Mouse (Mus musculus): ENCODE data around the gene Arhgap28. TPM values are rescaled to one million over a fixed set of nuclear protein-coding genes. Genes with fewer than 3 reads are reported as not detected.

Gene Arhgap28
- polyA plus RNA-seq, 1 experiment from 2014 or later = 70.4 TPM

DNA sequence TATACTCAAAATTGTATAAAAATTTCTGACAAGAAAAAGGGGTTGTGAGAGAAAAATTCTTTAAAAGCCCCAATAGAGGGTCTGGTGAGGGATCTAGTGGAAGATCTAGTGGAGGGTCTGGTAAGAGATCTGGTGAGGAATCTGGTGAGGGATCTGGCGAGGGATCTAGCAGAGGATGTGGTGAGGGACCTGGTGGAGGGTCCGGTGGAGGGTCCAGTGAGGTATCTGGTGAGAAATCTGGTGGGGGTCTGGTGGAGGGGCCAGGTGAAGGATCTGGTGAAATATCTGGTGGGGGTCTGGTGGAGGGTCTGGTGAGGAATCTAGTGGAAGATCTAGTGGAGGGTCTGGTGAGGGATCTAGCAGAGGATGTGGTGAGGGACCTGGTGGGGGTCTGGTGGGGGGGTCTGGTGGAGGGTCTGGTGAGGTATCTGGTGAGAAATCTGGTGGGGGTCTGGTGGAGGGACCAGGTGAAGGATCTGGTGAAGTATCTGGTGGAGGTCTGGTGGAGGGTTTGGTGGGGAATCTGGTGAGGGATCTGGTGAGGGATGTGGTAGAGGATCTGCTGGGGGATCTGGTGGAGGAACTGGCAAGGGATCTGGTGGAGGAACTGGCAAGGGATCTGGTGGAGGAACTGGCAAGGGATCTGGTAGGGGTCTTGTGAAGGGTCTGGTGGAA, 10.4 kb downstream of the Arhgap28 start:
- ATAC-seq (ENCODE audit: insufficient read depth) = no peak
- 88% methylated on average over 2 of the region's 2 CpGs for whole genome bisulfite sequencing
- H3K36me3 ChIP-seq (ENCODE audit: insufficient read depth) = peaks cover 7% of the 10 kb centered on the region; the same call in 1 of the 2 replicates
- no peak overlapping the region for H3K9ac ChIP-seq
- no peak for DNase-seq
- H3K4me1 ChIP-seq (ENCODE audit: insufficient read depth) = peaks cover 37% of the 10 kb centered on the region
- H3K4me2 ChIP-seq = no peak overlapping the region
- H3K9me3 ChIP-seq (ENCODE audit: low read depth, low read length) = no peaks in the 10 kb centered on the region
- no peak overlapping the region for H3K27ac ChIP-seq (ENCODE audit: low read depth)
- TF ChIP-seq CTCF (IDR thresholded peaks at IDR 0.05; ENCODE audit: low read depth) = no peak
- H3K4me3 ChIP-seq (ENCODE audit: low read depth, low read length) = no peak overlapping the region
- H3K27me3 ChIP-seq (ENCODE audit: insufficient read depth, low read length) = no peaks in the 10 kb centered on the region

DNA sequence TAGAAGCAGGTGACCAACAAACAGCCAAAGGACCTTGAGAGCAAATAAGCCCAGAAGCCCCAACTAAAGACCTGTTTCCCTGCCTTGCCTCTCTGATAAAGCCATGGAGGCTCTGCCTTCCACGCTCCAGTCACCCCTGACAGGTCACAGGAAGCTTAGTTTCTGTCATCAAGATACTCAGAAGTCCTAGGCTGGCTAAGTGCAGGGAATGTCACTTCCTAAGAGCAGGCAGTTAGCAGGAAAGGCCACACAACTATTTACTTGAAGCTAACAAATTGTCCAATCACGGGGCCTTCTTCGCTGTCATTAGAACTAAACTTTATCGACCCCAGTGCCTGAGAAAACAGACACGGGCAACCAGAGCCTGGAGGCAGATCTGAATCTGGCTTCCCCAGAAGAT, 14.2 kb downstream of the Arhgap28 start:
- H3K9me3 ChIP-seq (ENCODE audit: low read depth, low read length) = no peaks in the 10 kb centered on the region
- H3K9ac ChIP-seq = 0 out of 2 replicates have a peak overlapping the region, but pooled peaks have one; percentile 0
- H3K4me1 ChIP-seq (ENCODE audit: insufficient read depth) = peaks cover 26% of the 10 kb centered on the region
- no peak for ATAC-seq (ENCODE audit: insufficient read depth)
- peak overlapping the region; percentile 41 for H3K4me2 ChIP-seq
- peaks cover 7% of the 10 kb centered on the region; the same call in 1 of the 2 replicates for H3K36me3 ChIP-seq (ENCODE audit: insufficient read depth)
- peak overlapping the region; percentile 67 for H3K27ac ChIP-seq (ENCODE audit: low read depth)
- DNase-seq = peak; percentile 41
- 11% methylated on average over 5 of the region's 5 CpGs for WGBS
- H3K4me3 ChIP-seq (ENCODE audit: low read depth, low read length) = no peak overlapping the region
- TF ChIP-seq CTCF (IDR thresholded peaks at IDR 0.05; ENCODE audit: low read depth) = no peak
- H3K27me3 ChIP-seq (ENCODE audit: insufficient read depth, low read length) = no peaks in the 10 kb centered on the region

DNA sequence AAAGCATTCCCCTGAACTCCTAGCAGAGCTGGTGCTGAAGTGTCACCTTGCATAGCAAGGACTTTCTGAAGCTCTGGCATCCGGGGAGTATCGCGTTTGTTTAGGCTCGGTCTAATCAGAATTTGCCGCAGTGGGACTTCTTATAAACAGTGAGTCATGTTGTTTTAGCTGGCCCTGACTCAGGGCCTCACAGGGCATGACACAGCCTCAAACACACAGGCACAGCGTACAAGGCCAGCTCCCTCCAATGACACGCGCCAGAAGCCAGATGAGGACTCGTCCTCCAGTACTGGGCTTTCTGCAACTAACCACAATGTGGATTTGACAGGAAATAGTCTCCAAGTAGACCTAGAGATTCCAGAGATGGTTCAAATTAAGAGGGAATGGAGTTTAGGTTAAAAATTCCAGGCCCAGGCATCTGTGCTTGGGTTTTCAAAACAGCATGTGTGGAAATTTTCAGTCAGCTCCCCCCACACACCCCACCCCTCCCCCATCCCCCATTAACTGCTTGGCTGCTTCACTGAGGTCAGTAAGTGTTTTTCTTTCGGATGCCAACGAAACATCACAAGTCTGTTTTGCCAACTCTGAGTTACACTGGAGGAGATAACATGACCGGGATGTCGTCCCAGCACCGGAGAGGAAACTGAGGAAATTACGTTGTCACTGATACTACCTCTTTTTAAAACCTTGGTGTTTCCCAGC, 14.8 kb downstream of the Arhgap28 start:
- 0 out of 2 replicates have a peak overlapping the region, but pooled peaks have one; percentile 1 for H3K9ac ChIP-seq
- H3K4me3 ChIP-seq (ENCODE audit: low read depth, low read length) = no peak overlapping the region
- ATAC-seq (ENCODE audit: insufficient read depth) (peak; percentile 93), DNase-seq (peak; percentile 86)
- H3K36me3 ChIP-seq (ENCODE audit: insufficient read depth) = peaks cover 7% of the 10 kb centered on the region; the same call in 1 of the 2 replicates
- no peaks in the 10 kb centered on the region for H3K9me3 ChIP-seq (ENCODE audit: low read depth, low read length)
- TF ChIP-seq CTCF (IDR thresholded peaks at IDR 0.05; ENCODE audit: low read depth) = no peak
- H3K27ac ChIP-seq (ENCODE audit: low read depth) = peak overlapping the region; percentile 67
- peak overlapping the region; percentile 41 for H3K4me2 ChIP-seq
- peaks cover 26% of the 10 kb centered on the region for H3K4me1 ChIP-seq (ENCODE audit: insufficient read depth)
- WGBS = 5% methylated on average over 15 of the region's 15 CpGs
- H3K27me3 ChIP-seq (ENCODE audit: insufficient read depth, low read length) = no peaks in the 10 kb centered on the region

DNA sequence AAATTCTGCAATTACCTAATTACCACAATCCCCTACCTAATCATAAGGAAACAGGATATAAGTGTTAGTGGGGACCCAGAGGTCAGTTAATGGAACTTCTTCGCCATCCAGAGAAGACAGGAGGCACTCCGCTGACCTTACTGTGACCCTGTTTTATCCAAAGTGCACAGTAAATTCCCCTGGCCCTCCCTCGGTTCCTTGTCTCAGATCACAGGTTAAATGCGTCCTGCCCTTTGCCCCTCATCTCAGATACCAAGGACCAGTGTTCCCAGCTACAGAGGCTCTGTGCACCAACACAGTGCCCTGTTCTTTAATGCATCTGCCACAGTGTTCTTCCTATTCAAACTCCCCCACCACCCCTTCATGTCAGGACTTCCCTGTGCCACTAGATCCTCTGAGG, 18.4 kb downstream of the Arhgap28 start:
- no peaks in the 10 kb centered on the region for H3K9me3 ChIP-seq (ENCODE audit: low read depth, low read length)
- no peaks in the 10 kb centered on the region for H3K27me3 ChIP-seq (ENCODE audit: insufficient read depth, low read length)
- no peak overlapping the region for H3K4me2 ChIP-seq
- 35% methylated on average over 4 of the region's 4 CpGs for WGBS
- H3K36me3 ChIP-seq (ENCODE audit: insufficient read depth) = no peaks in the 10 kb centered on the region
- ATAC-seq (ENCODE audit: insufficient read depth) (no peak), DNase-seq (no peak)
- peaks cover 22% of the 10 kb centered on the region for H3K4me1 ChIP-seq (ENCODE audit: insufficient read depth)
- no peak overlapping the region for H3K4me3 ChIP-seq (ENCODE audit: low read depth, low read length)
- no peak overlapping the region for H3K9ac ChIP-seq
- TF ChIP-seq CTCF (IDR thresholded peaks at IDR 0.05; ENCODE audit: low read depth) = no peak
- no peak overlapping the region for H3K27ac ChIP-seq (ENCODE audit: low read depth)

DNA sequence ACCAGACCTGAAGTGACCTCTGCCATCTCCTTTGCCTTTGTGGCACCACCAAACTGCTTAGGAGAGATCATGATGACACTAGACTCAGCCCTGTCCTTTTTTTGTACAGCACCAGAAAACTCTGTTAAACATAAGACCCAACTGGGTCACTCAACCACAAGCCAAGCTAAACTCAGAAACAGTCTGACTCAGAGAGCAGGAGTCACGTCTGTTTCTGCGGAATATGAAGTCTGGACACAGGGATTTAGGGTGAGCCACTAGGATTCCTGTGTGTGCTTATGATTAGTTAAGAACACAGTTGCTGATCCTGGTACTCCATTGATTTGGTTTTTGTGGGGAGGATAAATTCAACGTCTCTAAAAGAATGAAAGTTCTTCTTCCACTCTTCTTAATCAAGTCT, 23.3 kb downstream of the Arhgap28 start:
- H3K4me1 ChIP-seq (ENCODE audit: insufficient read depth) = peaks cover 32% of the 10 kb centered on the region
- no peaks in the 10 kb centered on the region for H3K9me3 ChIP-seq (ENCODE audit: low read depth, low read length)
- no peak for DNase-seq
- no peak overlapping the region for H3K4me3 ChIP-seq (ENCODE audit: low read depth, low read length)
- WGBS = 72% methylated on average over 3 of the region's 3 CpGs
- no peaks in the 10 kb centered on the region for H3K27me3 ChIP-seq (ENCODE audit: insufficient read depth, low read length)
- no peak overlapping the region for H3K9ac ChIP-seq
- no peak for ATAC-seq (ENCODE audit: insufficient read depth)
- no peak for TF ChIP-seq CTCF (IDR thresholded peaks at IDR 0.05; ENCODE audit: low read depth)
- H3K4me2 ChIP-seq = no peak overlapping the region
- no peak overlapping the region for H3K27ac ChIP-seq (ENCODE audit: low read depth)
- no peaks in the 10 kb centered on the region for H3K36me3 ChIP-seq (ENCODE audit: insufficient read depth)

DNA sequence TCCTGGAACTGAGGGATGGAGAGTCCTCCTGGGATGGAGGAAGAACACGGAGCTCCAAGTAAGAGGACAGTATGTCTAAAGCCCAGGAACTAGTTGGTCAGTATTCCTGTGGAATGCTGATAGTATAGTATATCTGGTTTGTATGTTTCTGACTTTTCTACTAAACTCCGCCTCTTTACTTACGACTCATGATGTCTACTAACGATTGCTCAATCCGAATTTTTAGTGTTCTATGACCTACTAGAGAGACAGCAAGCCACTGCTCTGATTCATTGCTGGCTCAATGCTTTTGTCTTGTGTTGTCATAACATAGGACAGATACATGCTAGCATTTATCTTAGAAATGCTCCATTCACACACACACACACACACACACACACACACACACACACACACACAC, 24.7 kb downstream of the Arhgap28 start:
- ATAC-seq (ENCODE audit: insufficient read depth) (peak; percentile 53), DNase-seq (peak; percentile 63)
- Histone ChIP-seq H3K27me3 (ENCODE audit: insufficient read depth, low read length) (no peaks in the 10 kb centered on the region), H3K36me3 (ENCODE audit: insufficient read depth) (peaks cover 5% of the 10 kb centered on the region; the same call in 1 of the 2 replicates), H3K4me3 (ENCODE audit: low read depth, low read length) (no peak overlapping the region), H3K27ac (ENCODE audit: low read depth) (peak overlapping the region; percentile 80; the same call in 1 of the 2 replicates), H3K9ac (no peak overlapping the region), H3K4me1 (ENCODE audit: insufficient read depth) (peaks cover 42% of the 10 kb centered on the region), H3K9me3 (ENCODE audit: low read depth, low read length) (no peaks in the 10 kb centered on the region), H3K4me2 (no peak overlapping the region)
- WGBS = 56% methylated on average over 5 of the region's 5 CpGs
- TF ChIP-seq CTCF (IDR thresholded peaks at IDR 0.05; ENCODE audit: low read depth) = no peak

GRCm38 (mm10) chr17:67978786-67979185, 25.1 kb downstream of the Arhgap28 start:
- H3K27me3 ChIP-seq (ENCODE audit: insufficient read depth, low read length) = no peaks in the 10 kb centered on the region
- peak; percentile 86 for DNase-seq
- no peak overlapping the region for H3K4me2 ChIP-seq
- no peak overlapping the region for H3K4me3 ChIP-seq (ENCODE audit: low read depth, low read length)
- H3K27ac ChIP-seq (ENCODE audit: low read depth) = peak overlapping the region; percentile 80
- no peak overlapping the region for H3K9ac ChIP-seq
- whole genome bisulfite sequencing = 17% methylated on average over 3 of the region's 3 CpGs
- peak; percentile 85 for ATAC-seq (ENCODE audit: insufficient read depth)
- no peak for TF ChIP-seq CTCF (IDR thresholded peaks at IDR 0.05; ENCODE audit: low read depth)
- H3K4me1 ChIP-seq (ENCODE audit: insufficient read depth) = peaks cover 42% of the 10 kb centered on the region
- peaks cover 5% of the 10 kb centered on the region; the same call in 1 of the 2 replicates for H3K36me3 ChIP-seq (ENCODE audit: insufficient read depth)
- no peaks in the 10 kb centered on the region for H3K9me3 ChIP-seq (ENCODE audit: low read depth, low read length)
